Mouse (Mus musculus) liver, postnatal 0 days (tissue): ENCODE measurements around the gene Psip1. TPM values are rescaled to one million over a fixed set of nuclear protein-coding genes. Genes with fewer than 3 reads are reported as not detected.
"Not testable (repeated sequence)": the region's sequence is repeated elsewhere in the genome, so short reads cannot be mapped to it uniquely, and the experiment has no call there.

Source experiments
- ATAC-seq: fragments of 200-750 bp; cut with Nextera tagmentation; 2 replicates; pipeline ENCODE4 v1.8.0; 2017; ENCODE audit warnings: mild to moderate bottlenecking, moderate library complexity
- DNase-seq: peaks from one replicate; pipeline ENCODE4 v3.0.0-alpha.2; 2016
- H3K27ac ChIP-seq: fragments of 300-500 bp; sonication (generic); 2 replicates; pipeline ENCODE4 v1.5.1; 2014; ENCODE audit warnings: antibody characterized with exemption, moderate library complexity, mild to moderate bottlenecking, low read depth
- H3K27me3 ChIP-seq: fragments of 300-500 bp; sonication (generic); 2 replicates; pipeline ENCODE4 v1.6.1; 2014; ENCODE audit warnings: low read length, control low read depth, mixed read lengths; ENCODE audit not compliant: insufficient read depth
- H3K36me3 ChIP-seq: fragments of 300-500 bp; sonication (generic); replicated peaks from 2 replicates; pipeline ENCODE4 v1.6.1; 2014; ENCODE audit warnings: mild to moderate bottlenecking, control low read depth, low read length, moderate library complexity, mixed read lengths; ENCODE audit not compliant: insufficient read depth
- H3K4me1 ChIP-seq: fragments of 300-500 bp; sonication (generic); 2 replicates; pipeline ENCODE4 v1.6.1; 2014; ENCODE audit warnings: antibody characterized with exemption, mild to moderate bottlenecking, control low read depth; ENCODE audit not compliant: insufficient read depth
- H3K4me2 ChIP-seq: fragments of 300-500 bp; sonication (generic); 2 replicates; pipeline ENCODE4 v1.6.1; 2014; ENCODE audit warnings: low read depth, mild to moderate bottlenecking, low read length, moderate library complexity, mixed read lengths
- H3K4me3 ChIP-seq: fragments of 300-500 bp; sonication (generic); 2 replicates; pipeline ENCODE4 v1.5.1; 2014; ENCODE audit warnings: low read depth, low read length
- H3K9ac ChIP-seq: fragments of 300-500 bp; sonication (generic); replicated peaks from 2 replicates; pipeline ENCODE4 v1.6.1; 2014; ENCODE audit warnings: mild to moderate bottlenecking, moderate library complexity
- H3K9me3 ChIP-seq: fragments of 300-500 bp; sonication (generic); 2 replicates; pipeline ENCODE4 v1.6.1; 2016; ENCODE audit warnings: mild to moderate bottlenecking, control low read depth, low read length, mixed read lengths
- CTCF ChIP-seq: sonication (generic); IDR thresholded peaks from 2 replicates; pipeline ENCODE4 v1.5.1; 2016; ENCODE audit warnings: antibody characterized with exemption, low read depth
- EP300 ChIP-seq: IDR thresholded peaks from 2 replicates; pipeline ENCODE4 v1.6.1; 2016; ENCODE audit warnings: antibody characterized with exemption, low read depth, mild to moderate bottlenecking
- WGBS: fragments of 180-500 bp; shearing (Covaris S2); extraction: QIAGEN DNeasy Blood & Tissue Kit; methylation state at CpG from one replicate; pipeline ENCODE4 v1.1.7; 2014; ENCODE audit not compliant: insufficient replicate concordance; 5-methylcytosine and 5-hydroxymethylcytosine counted together
- polyA plus RNA-seq: library from polyadenylated mRNA; unstranded; fragments of >200 nt; fragmentation: Nextera tagmentation; extraction: Ambion mirVana; gene quantifications from 2 replicates; pipeline ENCODE4 v1.2.1, GENCODE M21; 2015

The Psip1 gene
- 29.9 and 30.1 TPM in 2 replicates for polyA plus RNA-seq

GRCm38 (mm10) chr4:83486117-83486901 lies at the start of gene Psip1:
TSS of gene Psip1 (minus strand) at chr4:83486459.
- ATAC-seq (peak; percentile 89), DNase-seq (peak; percentile 92)
- WGBS, result 2% methylated on average over 61 of the region's 86 CpGs
- H3K9me3 ChIP-seq, result no peaks in the 10 kb centered on the region
- H3K4me1 ChIP-seq, result peaks cover 10% of the 10 kb centered on the region; the same call in 1 of the 2 replicates
- peak within 1 kb of the TSS; percentile 84 for H3K4me3 ChIP-seq
- peak within 1 kb of the TSS; percentile 96 for H3K27ac ChIP-seq
- H3K9ac ChIP-seq, result peak within 1 kb of the TSS; percentile 84
- H3K36me3 ChIP-seq, result peaks cover 22% of the 10 kb centered on the region
- H3K4me2 ChIP-seq, result peak within 1 kb of the TSS; percentile 88
- no peaks in the 10 kb centered on the region for H3K27me3 ChIP-seq
- no peak for TF ChIP-seq EP300
- TF ChIP-seq CTCF, result peak; percentile 57

- Histone ChIP-seq H3K4me3 (no peak overlapping the region), H3K9ac (no peak overlapping the region), H3K27ac (no peak overlapping the region), H3K9me3 (no peaks in the 10 kb centered on the region), H3K4me1 (no peaks in the 10 kb centered on the region), H3K36me3 (no peaks in the 10 kb centered on the region), H3K27me3 (no peaks in the 10 kb centered on the region), H3K4me2 (no peak overlapping the region)
- no peak for TF ChIP-seq CTCF
- TF ChIP-seq EP300, result no peak
- no peak for DNase-seq
- WGBS, result 76% methylated on average over 7 of the region's 7 CpGs
- no peak for ATAC-seq
Observed at GRCm38 (mm10) chr4:83534024-83534423, 47.8 kb upstream of the Psip1 start.

- Histone ChIP-seq H3K4me2 (no peak overlapping the region), H3K36me3 (no peaks in the 10 kb centered on the region), H3K4me3 (no peak overlapping the region), H3K4me1 (no peaks in the 10 kb centered on the region), H3K27ac (no peak overlapping the region), H3K9me3 (no peaks in the 10 kb centered on the region), H3K9ac (no peak overlapping the region), H3K27me3 (no peaks in the 10 kb centered on the region)
- no peak for DNase-seq
- no peak for ATAC-seq
- WGBS, result 79% methylated on average over 9 of the region's 9 CpGs
- TF ChIP-seq CTCF (no peak; the same call in 1 of the 2 replicates), EP300 (no peak)
Observed at GRCm38 (mm10) chr4:83533168-83533911, 47.1 kb upstream of the Psip1 start.

- not testable (repeated sequence) for H3K4me1 ChIP-seq, H3K9me3 ChIP-seq, H3K36me3 ChIP-seq, H3K27me3 ChIP-seq, DNase-seq, H3K4me2 ChIP-seq, H3K27ac ChIP-seq, ATAC-seq, H3K9ac ChIP-seq, H3K4me3 ChIP-seq
- WGBS, result 92% methylated on average over 4 of the region's 4 CpGs
- TF ChIP-seq CTCF, result peak; percentile 25; the same call in 1 of the 2 replicates
Observed at GRCm38 (mm10) chr4:83530060-83530459, 43.8 kb upstream of the Psip1 start.

GRCm38 (mm10) chr4:83527921-83528320 lies 41.7 kb upstream of the Psip1 start:
- no peak overlapping the region for H3K4me2 ChIP-seq
- no peaks in the 10 kb centered on the region for H3K27me3 ChIP-seq
- H3K27ac ChIP-seq, result no peak overlapping the region
- no peaks in the 10 kb centered on the region for H3K36me3 ChIP-seq
- DNase-seq, result peak; percentile 65
- no peak overlapping the region for H3K4me3 ChIP-seq
- H3K4me1 ChIP-seq, result peaks cover 13% of the 10 kb centered on the region; the same call in 1 of the 2 replicates
- TF ChIP-seq EP300 (no peak), CTCF (peak; percentile 74)
- no peaks in the 10 kb centered on the region for H3K9me3 ChIP-seq
- no peak overlapping the region for H3K9ac ChIP-seq
- ATAC-seq, result no peak

GRCm38 (mm10) chr4:83526988-83527334 lies 40.7 kb upstream of the Psip1 start:
- Histone ChIP-seq H3K4me3 (no peak overlapping the region), H3K27ac (no peak overlapping the region), H3K4me1 (peaks cover 13% of the 10 kb centered on the region; the same call in 1 of the 2 replicates), H3K36me3 (no peaks in the 10 kb centered on the region), H3K27me3 (no peaks in the 10 kb centered on the region), H3K9ac (no peak overlapping the region), H3K4me2 (0 out of 2 replicates have a peak overlapping the region, but pooled peaks have one; percentile 95), H3K9me3 (no peaks in the 10 kb centered on the region)
- DNase-seq, result no peak
- WGBS, result 66% methylated on average over 6 of the region's 6 CpGs
- no peak for TF ChIP-seq EP300
- no peak for TF ChIP-seq CTCF
- no peak for ATAC-seq
